Mouse (Mus musculus): Measurements from ENCODE around the gene Rsph10b. TPM values are rescaled to one million over a fixed set of nuclear protein-coding genes. Genes with fewer than 3 reads are reported as not detected.

Gene Rsph10b
- polyA plus RNA-seq (2021; fragmentation: Nextera tagmentation): 1.7 and 4.3 TPM in 2 replicates
- long read RNA-seq, experiment 1, partial matches to known transcripts: 0 of 2 reads
- long read RNA-seq, experiment 1, other reads (novel, unspliced or antisense): 1 of 2 reads
- long read RNA-seq, experiment 2, partial matches to known transcripts: 1 of 13 reads
- long read RNA-seq, experiment 2, other reads (novel, unspliced or antisense): 12 of 13 reads

GRCm38 (mm10) chr5:143932831-143933230 is at the start of gene Rsph10b:
TSS of gene Rsph10b (plus strand) at chr5:143933035.

DNA sequence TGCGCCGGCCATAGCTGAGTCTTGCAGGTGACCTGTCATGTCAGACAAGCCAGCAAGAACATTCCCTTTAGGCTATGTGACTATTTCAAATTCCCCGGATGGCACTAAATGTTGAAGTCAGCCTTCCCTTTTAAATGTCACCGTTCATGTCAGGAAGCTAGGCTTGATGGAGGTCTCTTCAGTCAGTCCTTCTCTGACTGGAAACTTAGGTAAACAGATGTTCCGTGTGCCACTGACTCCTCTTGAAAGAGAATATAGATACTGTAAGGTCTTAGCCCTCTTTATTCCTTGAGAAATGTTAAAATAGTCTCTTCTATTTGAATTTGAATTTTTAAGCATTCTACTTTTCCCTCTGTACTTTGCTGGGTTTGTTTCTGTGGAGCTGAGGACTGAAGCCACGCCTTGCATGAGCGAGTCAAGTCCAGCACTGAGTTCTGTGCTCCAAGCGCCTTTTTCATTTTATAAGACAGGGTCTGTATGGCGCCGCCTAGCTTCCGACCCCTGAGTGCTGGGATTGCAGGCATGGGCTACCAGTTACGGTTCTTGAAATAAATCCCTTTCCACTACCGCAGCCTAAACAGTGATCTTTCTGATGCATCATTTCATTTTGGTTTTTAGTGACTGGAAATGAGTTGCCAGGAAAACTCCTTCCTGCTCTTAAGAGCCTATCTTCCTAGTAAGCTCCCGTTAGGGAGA is 35.1 kb upstream of the Rsph10b start, which contains the start of gene Ankrd61:
Gene Ankrd61, minus strand, starts transcription at position 51 of the 696 bp plus-strand sequence.

DNA sequence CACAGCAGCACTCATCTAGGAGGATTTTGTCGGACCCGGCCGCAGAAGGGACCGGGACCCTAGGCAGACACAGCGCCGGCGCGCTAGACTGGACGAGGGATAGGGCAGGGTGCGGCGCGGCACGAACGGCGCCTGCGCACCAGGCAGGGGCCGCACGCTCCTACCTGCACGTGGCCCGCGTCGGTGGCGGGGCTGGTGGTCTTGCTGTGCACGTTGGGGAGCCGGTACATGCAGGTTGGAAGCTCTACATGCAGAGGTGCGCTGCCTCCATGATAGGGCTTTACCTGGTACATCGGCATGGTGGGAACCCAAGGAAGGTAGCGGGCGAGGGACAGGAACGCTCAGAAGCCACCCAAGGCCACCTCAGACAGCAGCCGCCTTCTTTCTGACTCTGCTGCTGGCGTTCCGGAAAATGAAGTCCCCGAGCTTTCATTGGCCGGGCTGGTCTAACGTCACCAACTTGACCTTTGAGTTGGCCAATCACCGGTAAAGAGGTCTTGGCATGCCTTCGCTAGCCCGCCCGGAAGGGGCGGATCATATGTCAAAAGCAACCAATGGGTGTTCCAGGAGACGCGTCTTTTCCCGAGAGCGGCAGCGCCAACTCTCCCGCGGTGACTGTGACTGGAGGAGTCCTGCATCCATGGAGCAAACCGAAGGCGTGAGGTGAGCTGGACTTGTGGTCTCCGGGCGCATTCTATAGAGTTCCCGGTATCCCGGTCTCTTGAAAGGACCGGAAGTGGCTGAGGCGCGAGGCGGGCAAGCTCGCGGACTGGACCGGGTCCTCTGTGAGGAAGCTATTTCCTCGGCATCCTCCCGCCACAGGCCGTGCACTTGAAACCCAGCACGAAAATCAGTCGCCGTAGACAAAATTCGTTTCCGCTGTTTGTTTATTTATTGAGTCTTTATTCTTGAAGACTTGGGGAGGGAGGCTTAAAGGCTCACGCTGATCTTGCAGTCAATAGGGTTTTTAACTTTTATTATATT is 23.1 kb upstream of the Rsph10b start, which contains the start of the genes Aimp2 and Pms2:
Gene Aimp2, minus strand, starts transcription at position 431 of the 984 bp plus-strand sequence.
Gene Pms2, plus strand, starts transcription at position 548 of the 984 bp plus-strand sequence.

DNA sequence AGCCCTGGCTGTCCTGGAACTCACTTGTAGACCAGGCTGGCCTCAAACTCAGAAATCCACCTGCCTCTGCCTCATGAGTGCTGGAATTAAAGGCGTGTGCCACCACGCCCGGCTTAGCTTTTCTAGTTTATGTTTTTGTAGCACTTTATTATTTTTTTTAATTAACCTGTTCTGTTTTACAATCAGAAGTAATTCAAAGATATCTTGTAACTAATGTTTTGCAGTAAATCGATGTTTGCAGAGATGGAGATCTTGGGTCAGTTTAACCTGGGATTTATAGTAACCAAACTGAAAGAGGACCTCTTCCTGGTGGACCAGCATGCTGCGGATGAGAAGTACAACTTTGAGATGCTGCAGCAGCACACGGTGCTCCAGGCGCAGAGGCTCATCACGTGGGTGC is 5.0 kb upstream of the Rsph10b start, which contains the start of gene Gm42421:
Gene Gm42421, plus strand, starts transcription at position 301 of the 400 bp plus-strand sequence.

DNA sequence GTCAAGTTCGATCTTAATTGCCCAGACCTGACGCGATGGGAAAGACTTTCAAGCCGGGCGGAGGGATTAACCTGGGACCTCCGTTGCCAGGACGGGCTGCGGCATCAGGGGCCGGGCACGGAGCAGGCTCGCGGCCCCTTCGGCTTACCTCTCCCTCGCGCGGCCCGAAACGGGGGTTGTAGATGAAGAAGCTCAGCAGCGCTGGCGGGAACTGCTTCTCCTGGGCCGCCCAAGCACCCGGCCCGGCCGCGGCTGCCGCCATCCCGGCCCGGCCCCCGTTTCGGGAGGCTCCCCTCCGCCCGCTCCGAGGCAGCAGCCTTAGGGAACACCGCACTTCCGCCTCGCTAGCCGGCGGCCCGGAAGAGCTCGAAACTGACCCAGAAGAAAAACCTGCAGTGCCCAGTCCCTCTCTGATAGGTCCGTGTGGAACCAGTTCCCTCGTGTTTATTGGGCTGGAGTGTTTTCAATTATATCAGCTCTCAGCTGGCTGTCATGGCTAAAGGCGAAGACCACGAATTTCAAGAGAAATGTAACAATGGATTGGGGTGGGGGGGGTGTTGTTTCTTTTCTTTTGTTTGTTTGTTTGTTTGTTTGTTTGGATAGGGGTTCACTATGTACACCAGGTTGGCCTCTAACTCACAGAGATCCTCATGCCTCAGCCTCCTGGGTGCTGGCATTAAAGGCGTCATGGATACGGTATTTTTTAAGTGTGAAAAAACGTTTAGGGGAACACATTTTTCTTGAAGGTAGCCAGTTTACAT is 81.9 kb downstream of the Rsph10b start, which contains the start of gene Ccz1:
Gene Ccz1, minus strand, starts transcription at position 327 of the 761 bp plus-strand sequence.

DNA sequence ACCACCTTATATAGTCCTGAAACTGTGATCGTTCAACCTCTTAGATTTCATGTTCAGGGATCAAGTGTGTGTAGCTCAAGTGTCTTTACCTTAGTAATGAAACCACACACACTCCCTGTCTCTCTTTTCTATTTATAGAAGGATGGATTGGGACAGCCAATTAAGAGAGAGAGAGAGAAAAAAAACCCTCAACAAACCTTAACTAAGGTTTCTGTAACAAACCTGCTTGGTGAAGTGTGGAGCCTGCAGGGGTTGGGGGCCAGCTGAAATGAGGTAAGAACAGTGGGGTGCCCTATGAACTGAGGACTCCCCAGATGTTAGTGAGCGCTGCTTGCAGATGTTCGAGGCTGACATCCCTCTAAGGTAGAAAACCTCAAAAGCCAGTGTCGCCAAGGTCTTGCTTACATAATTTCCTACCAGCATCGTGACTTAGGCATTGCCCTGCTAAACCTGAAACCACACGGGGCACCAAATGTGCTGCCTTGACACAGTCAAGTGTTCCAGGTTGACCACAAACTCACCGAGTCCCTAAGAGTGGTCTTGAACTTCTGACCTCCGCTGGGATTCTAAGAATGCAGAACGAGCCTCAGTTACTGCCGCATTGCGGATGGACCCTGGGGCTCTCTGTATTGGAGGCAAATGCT is 93.9 kb downstream of the Rsph10b start, which contains the start of gene Ocm:
Gene Ocm, minus strand, starts transcription at position 51 of the 644 bp plus-strand sequence.

Other genes starting within 250 kb of the Rsph10b start
- gene Usp42, start 200.8 kb upstream of the Rsph10b start, polyA plus RNA-seq (2021; fragmentation: Nextera tagmentation): 7.2 and 8.2 TPM in 2 replicates
- gene Eif2ak1, start 115.2 kb upstream of the Rsph10b start, polyA plus RNA-seq (2021; fragmentation: Nextera tagmentation): 23.0 and 23.9 TPM in 2 replicates
- not detected in 2 replicates for gene Ankrd61, start 35.4 kb upstream of the Rsph10b start, polyA plus RNA-seq (2021; fragmentation: Nextera tagmentation)
- gene Aimp2, start 23.2 kb upstream of the Rsph10b start, polyA plus RNA-seq (2021; fragmentation: Nextera tagmentation): 44.7 and 47.5 TPM in 2 replicates
- 8.2 TPM in 2 replicates for gene Pms2, start 23.1 kb upstream of the Rsph10b start, polyA plus RNA-seq (2021; fragmentation: Nextera tagmentation)
- not detected in 2 replicates for gene Gm42421, start 4.9 kb upstream of the Rsph10b start, polyA plus RNA-seq (2021; fragmentation: Nextera tagmentation)
- gene Ccz1, start 81.8 kb downstream of the Rsph10b start, polyA plus RNA-seq (2021; fragmentation: Nextera tagmentation): 12.9 and 13.1 TPM in 2 replicates
- not detected in 2 replicates for gene Ocm, start 93.6 kb downstream of the Rsph10b start, polyA plus RNA-seq (2021; fragmentation: Nextera tagmentation)
- 7.9 and 8.0 TPM in 2 replicates for gene Lmtk2, start 167.4 kb downstream of the Rsph10b start, polyA plus RNA-seq (2021; fragmentation: Nextera tagmentation)